Mouse (Mus musculus): ENCODE data around the gene Stxbp1. TPM values are rescaled to one million over a fixed set of nuclear protein-coding genes. Genes with fewer than 3 reads are reported as not detected.

Gene Stxbp1
- polyA plus RNA-seq, 1 experiment from 2014 or later: 192 TPM

DNA sequence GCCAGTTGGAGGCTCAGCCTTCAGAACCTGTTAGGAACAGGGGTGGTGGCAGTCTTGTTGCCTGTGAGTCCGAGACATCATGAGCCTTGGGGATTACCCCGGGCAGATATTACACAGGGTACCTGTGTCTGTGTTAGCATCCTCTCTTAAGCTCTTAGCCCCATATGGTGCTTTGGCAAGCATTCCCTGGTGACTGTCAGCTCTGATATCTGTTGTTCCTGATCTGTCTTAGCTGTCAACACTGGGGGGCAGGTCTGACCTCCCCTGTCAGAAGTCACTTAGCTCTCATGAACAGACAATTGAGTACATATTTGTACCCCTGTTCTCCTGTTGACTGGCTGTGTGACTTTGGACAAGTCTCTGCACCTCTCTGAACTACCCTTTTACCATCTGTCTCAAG lies 88.0 kb downstream of the Stxbp1 start:
- WGBS: 84% methylated on average over 2 of the region's 2 CpGs

DNA sequence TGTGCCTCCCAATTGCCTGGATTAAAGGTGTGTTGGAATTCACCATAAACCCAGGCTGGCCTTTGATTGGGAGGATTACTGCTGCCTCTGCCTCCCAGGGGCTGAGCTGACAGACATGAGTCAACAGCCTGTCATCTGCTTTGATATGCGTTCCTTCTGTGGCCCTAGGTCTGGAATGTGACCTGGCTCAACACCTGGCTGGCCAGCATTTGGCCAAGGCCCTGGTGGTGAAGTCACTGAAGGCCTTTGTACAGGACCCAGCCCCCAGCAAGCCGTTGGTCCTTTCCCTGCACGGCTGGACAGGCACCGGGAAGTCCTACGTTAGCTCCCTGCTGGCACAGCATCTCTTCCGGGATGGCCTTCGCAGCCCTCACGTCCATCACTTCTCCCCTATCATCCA lies 88.5 kb downstream of the Stxbp1 start:
- peaks cover 57% of the 10 kb centered on the region for H3K36me3 ChIP-seq
- peak overlapping the region; percentile 49 for H3K4me2 ChIP-seq
- no peaks in the 10 kb centered on the region for H3K27me3 ChIP-seq
- no peak for ATAC-seq (ENCODE audit: low read depth)
- H3K9me3 ChIP-seq: no peaks in the 10 kb centered on the region
- no peak overlapping the region for H3K27ac ChIP-seq (replicated peaks)
- peak overlapping the region; percentile 86 for H3K9ac ChIP-seq
- H3K4me1 ChIP-seq (replicated peaks): peaks cover 19% of the 10 kb centered on the region
- 76% methylated on average over 8 of the region's 8 CpGs for WGBS
- peak overlapping the region; percentile 70; the same call in 1 of the 2 replicates for H3K4me3 ChIP-seq

More for the DNA sequence above, 88.0 kb downstream of the Stxbp1 start:
- Histone ChIP-seq H3K27me3 (no peaks in the 10 kb centered on the region), H3K4me3 (0 out of 2 replicates have a peak overlapping the region, but pooled peaks have one; percentile 70), H3K9ac (peak overlapping the region; percentile 86), H3K4me2 (no peak overlapping the region), H3K27ac (replicated peaks) (no peak overlapping the region), H3K9me3 (no peaks in the 10 kb centered on the region), H3K36me3 (peaks cover 57% of the 10 kb centered on the region), H3K4me1 (replicated peaks) (peaks cover 19% of the 10 kb centered on the region)
- ATAC-seq (ENCODE audit: low read depth): no peak

DNA sequence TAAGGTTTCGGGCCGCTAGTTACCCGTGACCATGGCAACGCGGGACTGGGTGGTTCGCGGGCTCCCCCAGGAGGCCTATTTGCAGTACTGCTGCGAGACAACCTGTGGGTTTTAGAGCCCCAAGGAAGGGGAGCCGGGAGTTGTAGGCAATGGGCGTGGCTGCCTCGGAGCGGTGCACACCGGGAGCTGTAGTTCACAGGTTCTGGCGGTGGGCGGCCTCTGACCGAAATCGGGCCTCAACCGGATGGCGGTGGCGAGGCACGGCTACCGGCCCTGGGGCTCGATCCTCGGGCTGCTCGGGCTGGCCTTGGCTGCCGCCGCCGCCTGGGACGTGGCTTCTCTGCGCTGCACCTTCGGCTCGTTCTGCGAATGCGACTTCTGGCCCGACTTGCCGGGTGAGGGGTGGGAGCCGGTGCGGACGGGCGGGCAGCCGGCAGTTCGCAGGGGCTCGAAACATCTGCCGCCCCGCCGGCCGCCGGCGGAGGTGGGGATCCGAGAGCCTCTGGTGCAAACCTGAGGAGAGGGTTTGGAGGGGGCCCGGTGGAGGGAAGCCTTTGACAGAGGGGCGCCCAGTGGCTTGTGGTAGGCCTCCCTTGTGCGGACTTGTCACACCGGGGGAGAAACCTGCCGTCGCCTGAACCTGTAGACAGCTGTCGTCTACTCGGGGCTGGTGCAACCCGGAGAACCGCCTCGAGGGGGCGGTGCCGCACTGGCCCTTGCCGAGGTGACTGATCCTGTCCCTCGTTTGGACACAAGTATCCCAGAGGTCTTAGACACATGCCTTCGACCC lies 89.8 kb downstream of the Stxbp1 start, which contains the start of gene Tor2a:
Gene Tor2a (plus strand): TSS at position 179 of the 790 bp plus-strand sequence.
- peak; percentile 94 for ATAC-seq (ENCODE audit: low read depth)
- no peaks in the 10 kb centered on the region for H3K27me3 ChIP-seq
- H3K4me3 ChIP-seq: peak within 1 kb of the TSS; percentile 70
- WGBS: under 1% methylated on average over 64 of the region's 66 CpGs
- H3K4me2 ChIP-seq: peak within 1 kb of the TSS; percentile 49
- peaks cover 26% of the 10 kb centered on the region for H3K4me1 ChIP-seq (replicated peaks)
- H3K36me3 ChIP-seq: peaks cover 57% of the 10 kb centered on the region
- H3K9me3 ChIP-seq: no peaks in the 10 kb centered on the region
- H3K27ac ChIP-seq (replicated peaks): peak within 1 kb of the TSS; percentile 93
- peak within 1 kb of the TSS; percentile 86 for H3K9ac ChIP-seq

DNA sequence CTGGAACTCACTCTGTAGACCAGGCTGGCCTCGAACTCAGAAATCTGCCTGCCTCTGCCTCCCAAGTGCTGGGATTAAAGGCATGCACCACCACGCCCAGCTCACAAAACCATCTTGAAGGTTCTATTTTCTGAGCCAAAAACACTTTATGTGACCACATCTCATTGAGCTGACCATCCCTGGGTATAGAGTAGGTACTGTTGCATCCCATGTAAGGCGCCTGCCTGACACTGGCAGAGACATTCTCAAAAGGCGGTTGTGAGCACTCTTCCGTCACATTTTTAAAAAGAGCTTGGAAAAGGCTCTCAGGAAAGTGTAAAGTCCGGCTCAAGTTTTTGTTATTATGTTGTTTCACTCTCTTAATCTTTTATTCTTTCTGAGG lies 90.4 kb downstream of the Stxbp1 start:
- no peak overlapping the region for H3K9ac ChIP-seq

DNA sequence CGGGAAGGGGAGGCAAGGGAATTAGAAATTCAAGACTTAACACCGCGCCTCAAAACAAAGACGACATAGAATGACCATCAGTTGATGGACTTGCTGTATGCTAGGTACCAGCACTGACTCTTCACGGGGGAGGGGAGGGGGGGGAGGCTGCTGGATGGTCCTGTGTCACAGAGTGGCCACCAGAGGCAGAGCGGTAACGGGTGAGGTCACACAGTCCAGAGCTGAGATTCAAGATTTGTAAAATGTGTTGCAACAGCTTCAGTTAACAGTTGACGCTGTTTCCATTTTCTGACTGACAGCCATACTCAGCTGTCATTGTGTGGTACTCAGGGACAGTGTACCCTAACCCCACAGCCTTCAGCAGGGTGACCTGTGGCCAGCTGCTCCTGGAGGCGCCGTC lies 94.9 kb downstream of the Stxbp1 start:
- no peak for ATAC-seq (ENCODE audit: low read depth)
- H3K27ac ChIP-seq (replicated peaks): no peak overlapping the region
- WGBS: 71% methylated on average over 10 of the region's 10 CpGs
- peak overlapping the region; percentile 58; the same call in 1 of the 2 replicates for H3K9ac ChIP-seq
- no peaks in the 10 kb centered on the region for H3K9me3 ChIP-seq
- peak overlapping the region; percentile 34 for H3K4me3 ChIP-seq
- H3K4me2 ChIP-seq: peak overlapping the region; percentile 53
- H3K36me3 ChIP-seq: peaks cover 68% of the 10 kb centered on the region
- H3K27me3 ChIP-seq: no peaks in the 10 kb centered on the region
- H3K4me1 ChIP-seq (replicated peaks): peaks cover 31% of the 10 kb centered on the region

More for the DNA sequence above, 90.4 kb downstream of the Stxbp1 start:
- peak overlapping the region; percentile 36 for H3K4me2 ChIP-seq
- H3K27me3 ChIP-seq: no peaks in the 10 kb centered on the region
- peaks cover 55% of the 10 kb centered on the region for H3K36me3 ChIP-seq
- H3K4me1 ChIP-seq (replicated peaks): peaks cover 32% of the 10 kb centered on the region
- 34% methylated on average over 6 of the region's 6 CpGs for whole genome bisulfite sequencing
- no peaks in the 10 kb centered on the region for H3K9me3 ChIP-seq
- peak; percentile 36; the same call in 1 of the 2 replicates for ATAC-seq (ENCODE audit: low read depth)
- no peak overlapping the region; the same call in 1 of the 2 replicates for H3K27ac ChIP-seq (replicated peaks)
- H3K4me3 ChIP-seq: 0 out of 2 replicates have a peak overlapping the region, but pooled peaks have one; percentile 70

DNA sequence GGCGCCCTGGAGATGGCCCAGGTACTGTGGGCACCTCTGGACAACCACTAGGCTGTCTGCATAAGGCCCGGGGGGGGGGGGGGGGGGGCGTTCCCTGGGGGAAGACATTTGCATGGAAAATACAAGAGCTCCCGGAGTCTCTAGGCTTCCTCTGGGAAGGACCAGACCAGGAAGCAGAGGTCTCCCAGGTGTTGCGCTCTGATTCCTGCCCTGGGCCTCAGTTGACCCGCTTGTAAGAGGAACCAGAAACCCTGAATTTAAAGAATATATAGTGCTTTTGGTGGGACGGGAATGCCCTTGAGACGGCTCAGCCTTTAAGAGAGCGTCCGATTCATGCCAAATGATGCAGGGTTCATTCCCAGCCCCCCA lies 95.4 kb downstream of the Stxbp1 start:
- Histone ChIP-seq H3K4me2 (peak overlapping the region; percentile 53), H3K4me1 (replicated peaks) (peaks cover 31% of the 10 kb centered on the region), H3K27ac (replicated peaks) (peak overlapping the region; percentile 85), H3K9me3 (no peaks in the 10 kb centered on the region), H3K27me3 (no peaks in the 10 kb centered on the region), H3K36me3 (peaks cover 73% of the 10 kb centered on the region), H3K4me3 (peak overlapping the region; percentile 34), H3K9ac (peak overlapping the region; percentile 58)
- 13% methylated on average over 9 of the region's 10 CpGs for WGBS
- no peak for ATAC-seq (ENCODE audit: low read depth)

DNA sequence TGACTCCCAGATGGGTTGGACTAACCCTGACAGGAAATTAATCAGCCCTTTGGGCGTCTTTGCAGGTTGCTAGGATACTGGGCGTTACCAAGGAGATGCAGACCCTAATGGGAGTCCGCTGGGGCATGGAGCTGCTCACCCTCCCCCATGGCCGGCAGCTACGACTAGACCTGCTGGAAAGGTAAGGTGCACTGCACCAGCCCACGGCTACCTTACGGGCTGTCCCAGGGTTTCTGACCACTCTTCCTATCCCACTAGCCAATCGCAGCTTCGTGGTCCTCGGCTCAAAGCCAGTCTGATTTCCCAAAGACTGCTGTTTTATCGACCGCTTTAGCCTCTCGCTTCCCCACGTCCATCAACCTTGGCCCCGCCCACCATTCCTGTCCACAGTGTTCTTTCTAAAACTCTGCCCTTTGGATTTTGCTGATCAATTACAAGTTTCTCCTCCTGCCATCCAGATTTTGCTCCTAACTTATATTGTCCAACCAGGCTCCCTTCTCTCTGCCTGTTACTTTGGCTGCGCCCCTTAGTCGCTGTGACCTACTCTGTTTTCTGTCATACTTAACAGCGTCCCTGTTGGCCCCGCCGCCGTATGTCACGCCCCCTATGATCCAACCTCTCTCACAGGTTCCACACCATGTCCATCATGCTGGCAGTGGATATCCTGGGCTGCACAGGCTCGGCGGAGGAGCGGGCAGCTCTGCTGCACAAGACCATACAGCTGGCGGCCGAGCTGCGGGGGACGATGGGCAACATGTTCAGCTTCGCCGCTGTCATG lies 96.0 kb downstream of the Stxbp1 start:
- H3K27ac ChIP-seq (replicated peaks): peak overlapping the region; percentile 85

DNA sequence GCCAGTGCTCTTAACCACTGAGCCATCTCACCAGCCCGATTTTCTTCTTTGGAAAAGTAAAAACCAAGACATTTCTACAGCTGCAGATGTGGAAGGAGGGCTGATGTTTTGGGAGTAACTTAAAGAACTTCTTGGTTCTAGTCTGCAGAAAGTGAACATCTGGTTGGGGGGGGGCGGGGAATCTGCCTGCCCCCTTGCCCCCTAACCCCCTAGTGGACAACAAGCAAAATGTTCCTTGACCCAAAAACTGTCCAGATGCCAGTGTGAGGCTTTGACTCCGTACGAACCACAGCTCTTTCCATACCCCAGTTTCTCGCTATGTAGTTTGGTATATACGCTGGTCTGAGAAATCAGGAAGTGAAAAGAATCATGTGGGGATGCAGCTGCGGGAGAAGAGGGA lies 96.8 kb downstream of the Stxbp1 start:
- ATAC-seq (ENCODE audit: low read depth): no peak
- Histone ChIP-seq H3K9ac (no peak overlapping the region), H3K4me3 (no peak overlapping the region), H3K4me1 (replicated peaks) (peaks cover 31% of the 10 kb centered on the region), H3K27me3 (no peaks in the 10 kb centered on the region), H3K36me3 (peaks cover 88% of the 10 kb centered on the region), H3K4me2 (no peak overlapping the region), H3K27ac (replicated peaks) (peak overlapping the region; percentile 85), H3K9me3 (no peaks in the 10 kb centered on the region)
- WGBS: 78% methylated on average over 7 of the region's 7 CpGs

More for the DNA sequence above, 96.0 kb downstream of the Stxbp1 start:
- Histone ChIP-seq H3K9ac (peak overlapping the region; percentile 58), H3K9me3 (no peaks in the 10 kb centered on the region), H3K4me2 (peak overlapping the region; percentile 53), H3K27me3 (no peaks in the 10 kb centered on the region), H3K36me3 (peaks cover 79% of the 10 kb centered on the region), H3K4me1 (replicated peaks) (peaks cover 31% of the 10 kb centered on the region), H3K4me3 (peak overlapping the region; percentile 34)
- 6% methylated on average over 31 of the region's 31 CpGs for WGBS
- peak; percentile 75 for ATAC-seq (ENCODE audit: low read depth)

DNA sequence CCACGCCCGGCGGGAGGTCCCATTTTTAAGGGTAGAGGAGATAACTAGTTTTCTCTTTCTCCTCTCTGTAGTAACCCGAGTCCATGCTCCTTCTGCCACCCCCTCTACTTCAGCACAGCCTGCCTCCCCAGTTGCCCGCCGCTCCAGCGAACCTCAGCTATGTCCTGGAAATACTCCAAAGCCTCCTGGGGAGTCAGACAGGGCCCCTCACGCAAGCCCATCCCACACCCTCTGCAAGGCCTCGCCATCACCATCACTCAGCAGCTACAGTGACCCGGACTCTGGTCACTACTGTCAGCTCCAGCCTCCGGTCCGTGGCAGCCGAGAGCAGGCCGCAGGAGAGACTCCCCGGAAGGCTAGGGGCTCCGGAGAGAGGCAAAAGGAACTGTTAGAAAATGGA lies 98.0 kb downstream of the Stxbp1 start:
- ATAC-seq (ENCODE audit: low read depth): no peak
- Histone ChIP-seq H3K27ac (replicated peaks) (no peak overlapping the region), H3K4me2 (no peak overlapping the region)

DNA sequence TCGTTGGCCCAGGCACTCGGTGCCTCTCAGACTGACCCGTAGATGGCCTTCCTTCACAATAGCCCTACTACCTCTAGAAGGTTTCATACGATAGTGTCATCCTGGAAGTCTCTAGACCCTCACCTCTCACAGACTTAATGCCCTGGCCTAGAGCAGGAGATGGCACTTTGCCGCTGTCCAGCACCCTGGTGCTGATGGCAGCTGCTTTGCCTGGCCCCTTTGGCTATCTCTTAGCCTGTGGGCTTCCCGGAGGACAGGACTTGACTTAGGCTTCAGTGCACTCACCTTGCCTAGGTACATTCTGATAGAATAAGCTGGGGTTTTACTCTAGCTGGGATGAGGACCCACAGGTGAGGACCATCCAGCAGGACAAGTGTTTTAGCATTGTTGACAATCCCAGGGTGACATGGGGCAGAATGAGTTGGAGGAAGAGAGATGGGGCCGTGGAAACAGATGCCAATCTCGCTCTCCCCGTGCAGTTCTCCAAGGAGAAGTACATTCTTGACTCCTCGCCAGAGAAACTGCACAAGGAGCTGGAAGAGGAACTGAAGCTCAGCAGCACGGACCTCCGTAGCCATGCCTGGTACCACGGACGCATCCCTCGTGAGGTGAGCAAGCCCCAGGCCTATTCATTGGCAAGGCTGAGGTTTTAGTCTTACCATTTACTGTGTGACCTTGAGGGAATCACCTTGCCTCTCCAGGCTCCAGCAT lies 102.6 kb downstream of the Stxbp1 start:
- peak overlapping the region; percentile 41; the same call in 1 of the 2 replicates for H3K9ac ChIP-seq
- 75% methylated on average over 15 of the region's 15 CpGs for WGBS
- H3K27ac ChIP-seq (replicated peaks): no peak overlapping the region
- H3K9me3 ChIP-seq: no peaks in the 10 kb centered on the region
- peaks cover 45% of the 10 kb centered on the region for H3K4me1 ChIP-seq (replicated peaks)
- ATAC-seq (ENCODE audit: low read depth): no peak
- peaks cover 53% of the 10 kb centered on the region for H3K36me3 ChIP-seq
- H3K4me2 ChIP-seq: no peak overlapping the region
- H3K4me3 ChIP-seq: no peak overlapping the region
- H3K27me3 ChIP-seq: peaks cover 10% of the 10 kb centered on the region; the same call in 1 of the 2 replicates

More for the DNA sequence above, 98.0 kb downstream of the Stxbp1 start:
- Histone ChIP-seq H3K9ac (no peak overlapping the region), H3K4me3 (no peak overlapping the region), H3K4me1 (replicated peaks) (peaks cover 37% of the 10 kb centered on the region), H3K27me3 (no peaks in the 10 kb centered on the region), H3K9me3 (no peaks in the 10 kb centered on the region), H3K36me3 (peaks cover 89% of the 10 kb centered on the region)
- WGBS: 85% methylated on average over 16 of the region's 16 CpGs

DNA sequence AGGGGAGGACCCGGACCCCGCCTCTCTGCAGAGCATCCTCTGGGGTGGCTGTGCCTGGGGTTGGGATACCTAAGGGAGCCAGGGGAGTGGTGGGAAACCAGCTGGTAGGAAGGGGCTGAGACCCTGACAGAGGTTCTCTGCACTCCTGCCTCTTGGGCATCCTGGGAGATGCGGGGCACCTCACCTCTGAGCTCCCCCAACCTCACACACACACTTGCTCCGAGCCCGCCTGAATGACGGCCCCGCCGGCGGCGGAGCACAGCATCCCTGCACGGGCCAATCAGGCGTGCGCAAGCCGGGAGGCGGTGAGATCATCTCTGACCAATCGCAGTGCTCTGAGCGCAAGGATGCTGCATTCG lies 104.9 kb downstream of the Stxbp1 start:
- Histone ChIP-seq H3K9me3 (no peaks in the 10 kb centered on the region), H3K27ac (replicated peaks) (peak overlapping the region; percentile 93), H3K27me3 (peaks cover 10% of the 10 kb centered on the region; the same call in 1 of the 2 replicates), H3K4me3 (peak overlapping the region; percentile 81), H3K9ac (peak overlapping the region; percentile 92), H3K4me1 (replicated peaks) (peaks cover 50% of the 10 kb centered on the region), H3K4me2 (peak overlapping the region; percentile 80), H3K36me3 (peaks cover 32% of the 10 kb centered on the region)
- ATAC-seq (ENCODE audit: low read depth): peak; percentile 93
- 3% methylated on average over 18 of the region's 18 CpGs for WGBS

Measured in neural tube, embryonic 13.5 days (tissue).